Mouse (Mus musculus) liver, adult 2 months (tissue): ENCODE results near the gene Slc25a22. TPM values are rescaled to one million over a fixed set of nuclear protein-coding genes. Genes with fewer than 3 reads are reported as not detected.

Source experiments
- DNase-seq: peaks from one replicate; pipeline ENCODE4 v3.0.0-alpha.2; 2011; ENCODE audit warnings: low read depth, low spot score; ENCODE audit errors: extremely low read depth
- H3K27ac ChIP-seq: fragments of 200-500 bp; replicated peaks from 2 replicates; pipeline ENCODE4 v1.5.1; 2012; ENCODE audit warnings: low read depth, mild to moderate bottlenecking, control low read depth, inconsistent platforms, low read length; ENCODE audit not compliant: insufficient read depth
- H3K27me3 ChIP-seq: fragments of 200-500 bp; 2 replicates; pipeline ENCODE4 v1.6.1; 2012; ENCODE audit warnings: mild to moderate bottlenecking, moderate library complexity, low read length, inconsistent platforms; ENCODE audit not compliant: control insufficient read depth, insufficient read depth
- H3K36me3 ChIP-seq: fragments of 200-500 bp; 2 replicates; pipeline ENCODE4 v1.6.1; 2012; ENCODE audit warnings: low read length, inconsistent platforms; ENCODE audit not compliant: control insufficient read depth, insufficient read depth
- H3K4me1 ChIP-seq: fragments of 200-500 bp; 2 replicates; pipeline ENCODE4 v1.6.1; 2011; ENCODE audit warnings: low read length; ENCODE audit not compliant: control insufficient read depth, insufficient read depth
- H3K4me3 ChIP-seq: fragments of 200-500 bp; 2 replicates; pipeline ENCODE4 v1.5.1; 2011; ENCODE audit warnings: low read depth, mild to moderate bottlenecking, control low read depth, low read length, moderate library complexity; ENCODE audit not compliant: insufficient read depth
- H3K79me2 ChIP-seq: fragments of 200-500 bp; 2 replicates; pipeline ENCODE4 v1.6.1; 2012; ENCODE audit warnings: inconsistent platforms, mild to moderate bottlenecking, low read length, moderate library complexity; ENCODE audit not compliant: control insufficient read depth, insufficient read depth
- H3K9ac ChIP-seq: fragments of 200-500 bp; 2 replicates; pipeline ENCODE4 v1.6.1; 2012; ENCODE audit warnings: low read depth, mild to moderate bottlenecking, control low read depth, inconsistent platforms, low read length
- CTCF ChIP-seq: fragments of 200-500 bp; IDR thresholded peaks from 2 replicates; pipeline ENCODE4 v1.5.1; 2011; ENCODE audit warnings: low read depth, low read length, control low read depth
- POLR2A ChIP-seq: fragments of 200-500 bp; IDR thresholded peaks from 2 replicates; pipeline ENCODE4 v1.6.1; 2011; ENCODE audit warnings: low read length, control low read depth; ENCODE audit not compliant: insufficient read depth; ENCODE audit errors: extremely low read depth
- WGBS: fragments of 180-500 bp; shearing (Covaris S2); methylation state at CpG from one replicate; pipeline ENCODE4 v1.1.7; 2018; 5-methylcytosine and 5-hydroxymethylcytosine counted together
- polyA plus RNA-seq: library from polyadenylated mRNA; depleted of rRNA; stranded (reverse); fragments of >200 nt; gene quantifications from 2 replicates; pipeline ENCODE4 v1.2.3, GENCODE M21; 2012
- total RNA-seq: library from RNA; depleted of rRNA; stranded (reverse); fragments of >200 nt; gene quantifications from 2 replicates; pipeline ENCODE4 v1.2.3, GENCODE M21; 2014

The Slc25a22 gene
- total and polyA plus RNA-seq, 2 experiments, result 26.1 to 345 TPM

GRCm38 (mm10) chr7:141430585-141431240 is 7.0 kb downstream of the Slc25a22 start:
- WGBS, result 90% methylated on average over 9 of the region's 9 CpGs
- no peaks in the 10 kb centered on the region; the same call in 1 of the 2 replicates for H3K79me2 ChIP-seq
- H3K4me3 ChIP-seq, result no peak overlapping the region
- DNase-seq, result no peak
- peaks cover 9% of the 10 kb centered on the region; the same call in 1 of the 2 replicates for H3K36me3 ChIP-seq
- peaks cover 17% of the 10 kb centered on the region for H3K4me1 ChIP-seq
- TF ChIP-seq CTCF (no peak), POLR2A (no peak)
- H3K27ac ChIP-seq, result no peak overlapping the region
- H3K9ac ChIP-seq, result no peak overlapping the region
- no peaks in the 10 kb centered on the region for H3K27me3 ChIP-seq

- DNase-seq, result peak; percentile 59
- no peak overlapping the region for H3K4me3 ChIP-seq
- H3K36me3 ChIP-seq, result peaks cover 9% of the 10 kb centered on the region; the same call in 1 of the 2 replicates
- no peaks in the 10 kb centered on the region for H3K27me3 ChIP-seq
- H3K27ac ChIP-seq, result no peak overlapping the region
- WGBS, result 61% methylated on average over 9 of the region's 9 CpGs
- no peaks in the 10 kb centered on the region; the same call in 1 of the 2 replicates for H3K79me2 ChIP-seq
- H3K4me1 ChIP-seq, result peaks cover 13% of the 10 kb centered on the region
- H3K9ac ChIP-seq, result no peak overlapping the region
- TF ChIP-seq POLR2A (0 out of 2 replicates have a peak, but pooled peaks have one; percentile 10), CTCF (no peak)
Measured at GRCm38 (mm10) chr7:141429840-141430584, 7.7 kb downstream of the Slc25a22 start.

- Histone ChIP-seq H3K4me3 (no peak within 1 kb of the TSS), H3K4me1 (peaks cover 13% of the 10 kb centered on the region), H3K9ac (no peak within 1 kb of the TSS), H3K27me3 (no peaks in the 10 kb centered on the region), H3K36me3 (peaks cover 9% of the 10 kb centered on the region; the same call in 1 of the 2 replicates), H3K27ac (no peak within 1 kb of the TSS), H3K79me2 (no peaks in the 10 kb centered on the region)
- 34% methylated on average over 19 of the region's 19 CpGs for WGBS
- DNase-seq, result peak; percentile 86
- no peak for TF ChIP-seq POLR2A
- no peak for TF ChIP-seq CTCF
Measured at GRCm38 (mm10) chr7:141429310-141429709, 8.4 kb downstream of the Slc25a22 start, which contains the start of gene Cend1. Cend1 (minus strand) TSS chr7:141429491.

- Histone ChIP-seq H3K27me3 (no peaks in the 10 kb centered on the region), H3K4me1 (peaks cover 14% of the 10 kb centered on the region), H3K4me3 (no peak overlapping the region), H3K36me3 (peaks cover 9% of the 10 kb centered on the region; the same call in 1 of the 2 replicates), H3K9ac (no peak overlapping the region), H3K79me2 (no peaks in the 10 kb centered on the region), H3K27ac (no peak overlapping the region)
- 71% methylated on average over 5 of the region's 5 CpGs for WGBS
- DNase-seq, result no peak
- no peak for TF ChIP-seq POLR2A
- TF ChIP-seq CTCF, result no peak
Measured at GRCm38 (mm10) chr7:141428701-141429100, 9.0 kb downstream of the Slc25a22 start.

- Histone ChIP-seq H3K4me1 (peaks cover 13% of the 10 kb centered on the region), H3K79me2 (no peaks in the 10 kb centered on the region), H3K27ac (no peak overlapping the region), H3K9ac (no peak overlapping the region), H3K4me3 (no peak overlapping the region), H3K36me3 (peaks cover 9% of the 10 kb centered on the region; the same call in 1 of the 2 replicates), H3K27me3 (no peaks in the 10 kb centered on the region)
- no peak for TF ChIP-seq POLR2A
- no peak for TF ChIP-seq CTCF
- no peak for DNase-seq
- WGBS, result 85% methylated on average over 12 of the region's 12 CpGs
Measured at GRCm38 (mm10) chr7:141426948-141427730, 10.6 kb downstream of the Slc25a22 start.
